8 mouse cellular contexts compared by ENCODE assay signal in the genomic region with DNA sequence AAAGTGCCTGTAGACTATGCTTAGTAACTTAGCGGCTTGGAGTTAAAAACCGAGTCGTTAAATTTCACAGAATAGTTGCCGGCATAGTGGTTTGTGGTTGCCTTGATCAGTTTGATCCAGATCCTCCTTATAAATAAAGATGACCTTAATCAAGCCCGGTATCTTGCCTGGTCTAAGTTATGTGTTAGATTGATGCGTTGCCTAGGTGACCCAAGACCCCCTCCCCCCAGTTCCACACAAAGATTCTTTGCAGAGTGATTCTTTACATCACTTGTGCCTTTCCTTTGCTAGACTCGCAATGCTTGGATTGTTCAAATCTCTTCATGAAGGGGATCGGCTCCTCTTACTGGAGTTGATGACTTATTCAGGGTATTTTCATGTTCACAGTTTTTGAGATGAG. TPM values are rescaled to one million over a fixed set of nuclear protein-coding genes. Genes with fewer than 3 reads are reported as not detected.
A peak's percentile ranks its signal among the peaks of the same experiment; 100 is the strongest.
DNase-seq lines count a peak whose midpoint lies in the region; ATAC-seq and TF ChIP-seq lines count a peak whose summit lies in the region.

No protein-coding gene starts in this region.

- H3K27ac ChIP-seq in thymus, adult 2 months (ENCODE audit: control insufficient read depth, insufficient read depth, low read length) = no peak overlapping the region
- H3K27ac ChIP-seq in hindbrain, embryonic 13.5 days = peak overlapping the region; percentile 98
- peak overlapping the region; percentile 98 for H3K27ac ChIP-seq in midbrain, embryonic 14.5 days (replicated peaks; ENCODE audit: low read depth, low read length)

- no peak for TF ChIP-seq POLR2A in thymus, adult 2 months (IDR thresholded peaks at IDR 0.05; ENCODE audit: control insufficient read depth, extremely low read depth, insufficient read depth, low read length, poor library complexity)

- H3K36me3 ChIP-seq in thymus, adult 2 months (ENCODE audit: control insufficient read depth, insufficient read depth, low read length) = no peaks in the 10 kb centered on the region
- H3K36me3 ChIP-seq in hindbrain, embryonic 13.5 days = peaks cover 13% of the 10 kb centered on the region
- no peaks in the 10 kb centered on the region for H3K36me3 ChIP-seq in midbrain, embryonic 14.5 days (ENCODE audit: control insufficient read depth, insufficient read depth, low read length)

- peak overlapping the region; percentile 95 for H3K9ac ChIP-seq in hindbrain, embryonic 13.5 days
- peak overlapping the region; percentile 92 for H3K9ac ChIP-seq in midbrain, embryonic 14.5 days (replicated peaks; ENCODE audit: low read length)

- peak; percentile 10 for DNase-seq in cerebellum, adult 9-11 months
- DNase-seq in cerebellum, adult 18-20 months = no peak
- DNase-seq in thymus, postnatal 0 days (ENCODE audit: low spot score) = peak; percentile 34
- DNase-seq in thymus, adult 2 months = no peak
- peak; percentile 84 for DNase-seq in midbrain, embryonic 14.5 days
- DNase-seq in ovary, postnatal 36 days (ENCODE audit: low spot score) = no peak
- no peak for DNase-seq in urinary bladder, postnatal 10 days (ENCODE audit: low spot score)

- H3K4me3 ChIP-seq in thymus, adult 2 months (ENCODE audit: control insufficient read depth, insufficient read depth, low read length) = no peak overlapping the region
- peak overlapping the region; percentile 80 for H3K4me3 ChIP-seq in hindbrain, embryonic 13.5 days
- H3K4me3 ChIP-seq in midbrain, embryonic 14.5 days (replicated peaks; ENCODE audit: low read depth, low read length) = peak overlapping the region; percentile 95

- 0 out of 2 replicates have a peak, but pooled peaks cover 2% of the 10 kb centered on the region for H3K4me1 ChIP-seq in thymus, adult 2 months (replicated peaks; ENCODE audit: control insufficient read depth, insufficient read depth, low read length)
- peaks cover 32% of the 10 kb centered on the region for H3K4me1 ChIP-seq in hindbrain, embryonic 13.5 days (replicated peaks)
- H3K4me1 ChIP-seq in midbrain, embryonic 14.5 days (ENCODE audit: control insufficient read depth, insufficient read depth, low read length) = peaks cover 25% of the 10 kb centered on the region

- ATAC-seq in hindbrain, embryonic 13.5 days (ENCODE audit: low FRiP score) = no peak
- no peak for ATAC-seq in midbrain, embryonic 14.5 days (ENCODE audit: low FRiP score, low TSS enrichment)

- no peak for TF ChIP-seq CTCF in thymus, adult 2 months (IDR thresholded peaks at IDR 0.05; ENCODE audit: borderline replicate concordance, control insufficient read depth, extremely low read depth, insufficient read depth, low read length, poor library complexity)

- no peaks in the 10 kb centered on the region for H3K9me3 ChIP-seq in hindbrain, embryonic 13.5 days
- no peaks in the 10 kb centered on the region for H3K9me3 ChIP-seq in midbrain, embryonic 14.5 days (ENCODE audit: control insufficient read depth, low read length)

- WGBS in thymus, adult 2 months = 5% methylated on average over 8 of the region's 8 CpGs
- under 1% methylated on average over 8 of the region's 8 CpGs for WGBS in hindbrain, embryonic 13.5 days
- WGBS in midbrain, embryonic 14.5 days = under 1% methylated on average over 8 of the region's 8 CpGs

- H3K4me2 ChIP-seq in hindbrain, embryonic 13.5 days = peak overlapping the region; percentile 76
- peak overlapping the region; percentile 68 for H3K4me2 ChIP-seq in midbrain, embryonic 14.5 days (ENCODE audit: low read length)

- H3K27me3 ChIP-seq in thymus, adult 2 months (ENCODE audit: control insufficient read depth, insufficient read depth, low read length) = no peaks in the 10 kb centered on the region
- no peaks in the 10 kb centered on the region for H3K27me3 ChIP-seq in hindbrain, embryonic 13.5 days
- H3K27me3 ChIP-seq in midbrain, embryonic 14.5 days (ENCODE audit: control insufficient read depth, insufficient read depth, low read length) = no peaks in the 10 kb centered on the region

RNA-seq across cellular contexts. Expression of a gene that starts 1.0 kb away (rescaled TPM):
- polyA plus RNA-seq in thymus, postnatal 0 days (2015; fragmentation: Nextera tagmentation; extraction: Ambion mirVana) = 21.8 and 23.6 TPM in 2 replicates
- 5.3 and 7.0 TPM in 2 replicates for polyA plus RNA-seq in thymus, adult 2 months (2012; rRNA removed)
- 68.3 and 71.5 TPM in 2 replicates for polyA plus RNA-seq in hindbrain, embryonic 13.5 days (2015; fragmentation: Nextera tagmentation; extraction: Ambion mirVana)
- polyA plus RNA-seq in midbrain, embryonic 14.5 days (2014; fragmentation: Nextera tagmentation; extraction: Ambion mirVana) = 68.2 and 71.4 TPM in 2 replicates

RNA-seq across cellular contexts. Expression of a gene that starts 45.1 kb away (rescaled TPM):
- 91.2 and 93.4 TPM in 2 replicates for polyA plus RNA-seq in thymus, postnatal 0 days (2015; fragmentation: Nextera tagmentation; extraction: Ambion mirVana)
- polyA plus RNA-seq in thymus, adult 2 months (2012; rRNA removed) = 37.6 and 41.7 TPM in 2 replicates
- polyA plus RNA-seq in hindbrain, embryonic 13.5 days (2015; fragmentation: Nextera tagmentation; extraction: Ambion mirVana) = 384 and 389 TPM in 2 replicates
- 387 and 476 TPM in 2 replicates for polyA plus RNA-seq in midbrain, embryonic 14.5 days (2014; fragmentation: Nextera tagmentation; extraction: Ambion mirVana)

Comparison
In these comparisons a context has a peak if more than half of its experiments do, and no peak if none do; other contexts are left out.
1. DNase-seq: peak in cerebellum, adult 9-11 months (single experiment), thymus, postnatal 0 days (single experiment) and midbrain, embryonic 14.5 days (single experiment); none in cerebellum, adult 18-20 months (0 of 2), thymus, adult 2 months (single experiment), ovary, postnatal 36 days (single experiment) and urinary bladder, postnatal 10 days (single experiment).